Mouse (Mus musculus) right cerebral cortex, postnatal 14 days (tissue): ENCODE data around the gene Bcl7c.
"Not testable (repeated sequence)": the region's sequence is repeated elsewhere in the genome, so short reads cannot be mapped to it uniquely, and the experiment has no call there.

Experiments used
- DNase-seq: peaks from one replicate; pipeline ENCODE4 v3.0.0; 2022

Gene Bcl7c

DNA sequence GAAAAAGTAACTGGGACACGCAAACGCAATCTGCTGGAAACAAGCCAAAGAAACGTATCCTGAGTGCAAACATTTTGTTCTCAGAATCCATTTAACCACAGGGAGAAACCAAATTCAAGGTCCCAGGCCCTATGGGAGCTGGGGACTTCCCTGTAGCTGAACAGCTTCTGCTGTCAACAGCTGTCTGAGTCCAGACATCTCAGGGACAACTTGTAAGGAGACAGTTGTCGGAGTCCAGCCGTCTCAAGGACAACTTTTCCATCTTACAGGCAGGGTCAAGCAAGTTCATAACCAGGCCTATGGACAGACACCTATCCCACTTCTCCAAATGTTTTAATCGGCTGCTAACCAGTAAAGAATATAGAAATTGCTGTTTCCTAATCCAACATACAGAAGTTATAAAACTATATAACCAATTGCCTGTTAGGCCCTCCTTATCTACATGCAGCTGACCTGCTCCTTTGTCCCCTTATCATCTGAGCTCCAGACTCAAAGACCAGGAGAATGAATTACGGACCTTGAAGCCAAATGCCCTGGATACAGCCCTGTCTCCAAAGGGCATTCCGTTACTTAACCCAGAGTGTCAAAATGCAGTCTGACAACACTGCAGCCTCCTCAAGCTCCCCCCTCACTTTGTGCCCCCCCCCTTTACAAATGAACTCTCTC is 26.7 kb downstream of the Bcl7c start:
- DNase-seq, result no peak

DNA sequence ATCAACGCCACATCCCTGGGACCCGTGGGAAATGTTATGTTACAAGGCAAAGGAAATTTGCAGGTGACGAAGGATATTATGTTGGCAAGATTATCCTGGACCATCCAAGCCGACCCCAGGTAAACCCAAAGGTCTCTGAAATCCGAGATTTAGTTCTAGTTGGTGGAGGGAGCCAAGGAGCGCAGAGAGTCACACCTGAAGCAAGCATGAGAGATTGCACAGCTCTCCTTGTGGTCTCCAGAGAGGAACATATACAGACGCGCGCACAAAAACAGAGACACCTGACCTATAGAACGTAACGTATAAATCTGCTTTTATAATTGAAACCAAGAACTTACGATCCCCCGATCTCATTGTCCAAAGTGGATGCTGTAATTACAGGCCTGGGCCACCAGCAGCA is 28.2 kb downstream of the Bcl7c start:
- DNase-seq, result no peak

DNA sequence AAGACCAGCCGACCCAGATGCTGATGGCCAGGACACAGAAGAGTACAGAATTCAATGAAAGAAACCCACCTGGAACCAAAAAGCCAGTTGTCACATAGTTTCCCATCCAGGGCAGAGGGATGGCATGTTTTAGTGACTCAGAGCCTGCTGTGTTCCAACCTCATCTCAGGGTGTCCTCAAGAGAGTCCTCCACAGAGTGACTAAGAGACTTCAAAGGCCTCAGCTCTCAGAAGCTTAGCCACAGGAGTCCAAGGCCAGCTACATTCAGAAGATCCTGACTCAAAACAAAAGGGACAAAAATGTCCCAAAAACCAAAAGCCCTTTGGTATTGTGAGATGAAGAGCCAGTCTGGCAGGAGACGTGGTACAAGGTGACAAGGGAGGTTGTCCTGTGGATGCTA is 29.9 kb downstream of the Bcl7c start:
- DNase-seq, result no peak

DNA sequence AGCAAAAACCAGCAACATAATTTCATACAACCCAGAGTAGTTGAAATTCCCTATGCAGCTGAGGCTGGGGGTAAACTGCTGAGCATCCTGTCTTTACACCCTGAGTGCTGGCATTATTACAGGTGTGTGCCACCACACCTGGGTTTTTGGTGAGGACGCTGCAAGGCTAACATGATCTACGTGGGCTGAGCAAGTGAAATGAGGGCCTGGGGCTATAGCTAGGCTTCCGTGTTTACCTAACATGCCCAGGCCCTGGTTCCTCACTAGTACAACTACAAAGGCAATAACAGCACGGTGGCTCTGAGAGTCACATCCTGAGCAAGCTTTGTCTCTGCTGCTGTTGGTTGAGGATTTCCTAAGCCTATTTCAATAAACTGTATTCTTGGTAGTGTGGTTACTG is 31.1 kb downstream of the Bcl7c start:
- no peak for DNase-seq

DNA sequence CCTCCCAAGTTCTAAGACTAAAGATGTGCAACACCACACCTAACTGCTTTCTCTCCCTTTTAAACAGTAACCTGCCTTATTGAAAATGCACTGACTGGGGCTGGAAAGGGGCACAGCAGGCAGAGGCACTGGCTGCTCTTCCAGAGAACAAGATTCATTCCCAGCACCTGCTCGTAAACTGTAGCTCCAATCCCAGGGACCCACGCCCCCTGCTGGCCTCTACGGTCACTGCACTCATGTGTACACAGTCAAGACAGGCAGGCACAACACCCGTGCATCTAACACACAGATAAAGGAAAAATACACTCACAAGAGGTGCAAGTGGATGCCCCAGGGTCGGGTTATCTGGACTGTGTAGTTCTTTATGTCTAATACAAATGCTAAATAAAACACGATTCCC is 31.7 kb downstream of the Bcl7c start:
- peak; percentile 61 for DNase-seq

DNA sequence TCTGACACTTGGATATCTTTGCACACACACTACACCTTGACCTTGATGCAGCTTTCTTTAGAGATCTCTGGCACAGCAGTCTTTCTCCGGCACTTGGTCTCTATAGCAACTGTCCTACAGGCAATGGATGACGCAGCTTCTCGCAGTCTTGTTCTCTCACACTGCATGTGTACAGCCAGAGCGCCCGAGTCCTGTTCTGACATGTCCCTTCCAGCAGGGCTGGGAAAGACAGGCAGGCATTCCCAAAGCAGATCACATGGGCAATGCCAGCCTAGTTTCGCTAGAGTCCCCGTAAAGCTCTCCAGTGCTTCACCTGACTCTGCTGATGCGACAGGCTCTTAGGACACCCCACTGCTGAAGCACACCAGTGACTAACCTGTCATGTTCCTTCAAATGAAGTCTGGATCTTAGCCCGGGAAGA is 33.3 kb downstream of the Bcl7c start:
- peak; percentile 45 for DNase-seq

DNA sequence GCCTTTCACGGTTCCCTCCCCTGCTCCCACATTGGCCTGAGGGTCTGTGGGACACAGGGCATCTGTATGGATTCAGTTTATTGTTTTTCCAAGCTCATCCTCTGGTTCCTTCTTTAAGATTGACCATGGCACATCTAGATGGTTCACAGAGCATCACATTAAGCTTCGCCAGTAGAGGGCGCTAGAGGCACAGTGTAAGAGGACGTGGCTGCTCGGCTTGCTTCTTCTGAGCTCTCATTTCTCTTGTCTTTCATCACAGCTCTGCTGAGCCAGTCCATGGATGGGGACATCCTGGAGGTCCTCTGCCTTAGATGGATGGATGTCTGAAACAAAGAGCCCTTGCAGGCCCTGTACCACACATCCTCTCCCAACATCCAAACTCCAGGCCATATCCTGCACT is 33.8 kb downstream of the Bcl7c start:
- DNase-seq, result peak; percentile 93

DNA sequence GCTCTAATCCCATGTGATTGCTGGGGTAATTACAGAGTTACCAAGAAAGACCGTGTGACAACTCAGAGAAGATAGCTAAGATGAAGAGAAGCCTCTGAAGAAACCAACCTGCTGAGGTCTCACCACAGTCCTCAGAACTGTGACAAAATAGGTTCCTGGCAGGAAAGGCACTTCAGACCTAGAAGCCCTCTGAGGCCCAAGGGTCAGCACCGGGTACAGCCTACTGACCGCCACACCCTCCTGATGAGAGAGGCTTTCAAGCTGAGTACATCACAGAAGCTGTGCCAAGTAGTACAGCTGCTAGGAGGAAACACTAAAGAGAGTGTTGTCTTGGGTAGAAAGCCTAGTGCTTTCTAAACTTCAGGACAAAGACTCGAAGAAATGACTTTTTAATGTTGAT is 36.0 kb downstream of the Bcl7c start:
- DNase-seq, result no peak

DNA sequence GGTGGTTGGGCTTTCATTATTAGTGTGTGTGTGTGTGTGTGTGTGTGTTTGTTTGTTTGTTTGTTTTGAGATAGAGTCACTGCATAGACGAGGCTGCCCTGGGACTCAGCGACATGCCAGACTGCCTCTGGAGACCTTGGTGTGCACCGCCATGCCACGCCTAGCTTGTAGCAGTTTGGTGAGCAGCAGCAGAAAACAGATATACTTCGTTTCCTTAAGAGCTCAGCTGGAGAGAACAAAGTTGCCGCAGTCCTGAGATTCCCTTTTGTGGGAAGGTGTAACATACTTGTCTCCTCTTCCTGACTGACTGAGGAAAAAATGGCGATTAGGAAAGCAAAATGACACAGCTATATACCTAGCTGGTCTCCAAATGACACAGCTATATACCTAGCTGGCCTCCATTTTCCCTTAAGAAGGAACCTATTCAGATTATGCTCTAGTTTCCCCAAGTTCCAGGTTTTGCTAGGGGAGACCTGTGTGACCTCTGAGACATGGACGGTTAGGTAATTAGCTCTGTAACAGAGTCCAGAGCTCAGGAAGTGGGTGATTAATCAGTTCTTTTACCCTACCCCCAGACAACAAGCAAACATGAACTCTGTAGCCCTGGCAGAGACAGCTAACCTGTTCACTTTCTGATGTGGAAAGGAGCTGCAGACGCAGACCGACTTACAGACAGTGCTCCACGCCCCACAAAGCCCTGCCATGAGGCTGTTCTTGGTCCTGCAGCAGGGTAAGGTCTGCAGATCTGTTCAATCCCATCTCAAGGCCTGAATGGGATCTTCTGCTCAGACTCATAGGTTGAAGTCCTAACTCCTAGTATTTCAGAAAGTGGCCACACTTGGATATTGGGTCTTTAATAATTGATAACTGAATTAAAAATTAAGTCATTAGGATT is 36.6 kb downstream of the Bcl7c start:
- DNase-seq, result no peak

DNA sequence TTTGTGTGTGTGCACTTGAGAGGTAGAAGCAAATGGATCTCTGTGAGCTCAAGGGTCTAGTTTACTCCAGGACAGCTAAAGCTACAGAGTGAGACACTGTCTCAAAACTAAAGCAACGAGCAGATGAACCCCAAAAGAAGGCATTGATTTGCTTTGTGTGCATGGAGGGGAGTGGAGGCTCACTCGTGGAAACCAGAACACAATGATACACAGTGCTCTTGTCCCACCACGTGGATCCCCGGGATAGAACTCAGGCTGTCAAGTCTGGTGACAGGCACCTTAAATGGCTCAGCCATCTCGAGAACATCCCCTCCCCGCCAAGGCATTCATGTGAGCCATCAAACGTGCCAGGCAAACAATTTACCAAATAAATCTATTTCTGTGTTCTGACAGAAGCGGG is 41.6 kb downstream of the Bcl7c start:
- DNase-seq, result no peak

DNA sequence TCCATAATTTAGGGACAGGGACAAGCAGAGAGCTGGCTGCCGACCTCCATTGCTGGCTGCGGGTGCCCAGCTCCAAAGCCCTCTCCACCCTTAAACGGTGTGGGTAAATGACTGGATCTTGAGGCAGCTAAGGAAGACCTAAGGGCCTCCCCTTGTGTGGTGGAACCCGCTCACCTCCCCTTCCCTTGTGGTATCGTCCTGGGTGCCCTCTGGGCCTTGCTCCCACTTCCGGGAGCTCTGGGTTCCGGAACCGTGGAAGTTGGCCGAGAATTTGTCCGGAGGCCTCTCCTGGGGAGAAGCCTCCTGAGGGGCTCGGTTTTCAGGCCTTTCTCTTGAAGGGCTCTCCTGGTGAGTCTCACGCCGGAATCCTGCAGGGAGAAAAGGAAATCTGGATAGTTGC is 42.1 kb downstream of the Bcl7c start:
- DNase-seq, result no peak

DNA sequence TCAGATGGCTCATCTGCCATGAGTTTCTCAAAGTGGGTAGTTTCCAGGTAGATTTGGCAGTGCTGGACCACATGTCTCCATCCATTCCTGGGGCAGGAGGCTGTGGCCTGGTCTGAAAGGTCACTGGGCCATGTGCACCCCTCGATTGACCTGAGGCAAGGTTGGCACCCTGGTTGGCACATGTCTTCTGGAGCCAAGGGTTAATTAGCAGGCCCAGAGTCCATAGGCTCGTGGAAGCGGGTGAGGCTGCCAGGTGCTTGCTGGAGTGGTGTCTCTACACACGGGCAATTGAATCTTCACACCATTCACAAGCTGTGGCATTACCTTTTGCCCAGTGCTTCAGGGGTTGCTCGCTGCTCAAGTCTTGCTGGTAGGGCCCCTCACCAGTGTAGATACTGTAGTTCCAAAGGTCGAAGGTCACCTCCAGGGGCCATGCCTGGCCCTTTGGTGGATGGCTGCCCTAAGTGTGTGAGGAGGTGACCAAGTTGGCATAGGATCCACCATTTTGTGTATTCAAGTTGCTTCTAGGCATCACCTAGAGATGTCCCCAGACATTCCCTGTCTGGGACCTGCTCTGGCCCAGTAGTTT is 42.6 kb downstream of the Bcl7c start:
- DNase-seq, result no peak

DNA sequence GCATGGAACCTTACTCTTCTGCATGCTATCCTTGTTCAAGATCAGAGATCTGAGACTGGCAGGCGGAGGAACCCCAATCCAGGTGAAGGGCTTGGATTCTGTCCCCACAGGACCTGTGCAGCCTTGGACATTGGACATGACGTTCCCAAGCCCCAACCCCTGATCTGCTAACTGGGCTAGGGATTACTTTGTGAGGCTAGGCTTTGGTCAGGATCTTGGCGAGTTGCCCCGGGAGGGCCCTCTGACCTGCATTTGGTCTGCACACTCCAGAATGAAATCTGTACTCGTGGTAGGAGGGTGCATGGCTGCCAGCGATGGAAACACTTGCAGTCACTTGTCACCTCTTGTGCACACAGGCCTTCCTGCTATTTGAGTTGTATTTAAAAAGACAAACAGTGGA is 45.8 kb downstream of the Bcl7c start:
- DNase-seq, result no peak

DNA sequence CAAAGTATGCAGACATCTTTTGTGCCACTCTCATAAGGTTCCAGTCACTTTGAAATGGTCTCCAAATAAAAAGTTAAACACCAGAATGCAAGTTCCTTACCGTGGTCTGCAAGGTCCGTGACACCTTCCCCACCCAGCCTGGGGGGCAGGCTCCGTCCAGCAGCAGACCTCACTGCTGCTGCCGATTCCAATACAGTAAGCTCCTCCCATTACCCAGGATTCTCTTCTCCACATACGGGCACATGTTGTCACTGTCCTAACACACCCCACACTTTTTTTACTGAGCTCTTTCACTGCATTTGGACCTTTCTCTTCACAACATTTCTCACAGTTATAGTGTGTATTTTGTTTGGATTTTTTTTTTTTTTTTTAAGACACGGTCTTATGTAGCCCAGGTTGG is 46.9 kb downstream of the Bcl7c start:
- DNase-seq, result no peak

DNA sequence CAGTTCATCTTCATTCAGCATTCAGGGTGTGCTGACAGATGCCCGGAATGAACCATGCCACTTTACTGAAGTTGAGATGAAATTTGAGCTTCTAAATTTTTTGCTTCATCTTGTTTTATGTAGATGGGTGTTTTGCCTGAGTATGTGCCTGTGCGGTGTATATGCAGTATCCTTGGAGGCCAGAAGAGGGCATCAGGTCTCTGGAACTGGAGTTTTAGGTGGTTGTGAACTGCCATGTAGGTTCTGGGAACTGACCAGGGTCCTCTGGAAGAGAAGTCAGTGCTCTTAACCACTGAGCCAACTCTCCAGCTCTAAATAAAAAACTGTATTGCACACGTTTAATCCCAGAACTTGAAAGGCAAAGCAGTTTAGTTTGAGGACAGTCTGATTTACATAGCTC is 47.9 kb downstream of the Bcl7c start:
- DNase-seq, result no peak

DNA sequence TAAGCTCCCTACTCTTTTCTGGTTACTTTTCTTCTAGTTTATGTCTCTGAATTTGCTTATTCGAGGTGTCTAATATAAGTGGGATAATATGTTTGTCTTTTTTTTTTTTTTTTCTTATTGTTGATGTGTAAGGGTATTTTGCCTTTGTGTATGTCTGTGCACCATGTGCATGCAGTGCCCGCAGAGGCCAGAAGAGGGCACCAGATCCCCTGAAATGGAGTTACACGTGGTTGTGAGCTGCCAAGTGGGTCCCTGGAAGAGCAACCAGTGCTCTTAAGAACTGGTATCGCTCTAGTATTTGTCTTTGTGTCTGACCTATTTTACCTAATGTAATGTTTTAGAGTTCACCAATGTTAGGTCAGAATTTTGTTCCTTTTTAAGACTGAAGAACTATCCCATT is 51.8 kb downstream of the Bcl7c start:
- peak; percentile 64 for DNase-seq

DNA sequence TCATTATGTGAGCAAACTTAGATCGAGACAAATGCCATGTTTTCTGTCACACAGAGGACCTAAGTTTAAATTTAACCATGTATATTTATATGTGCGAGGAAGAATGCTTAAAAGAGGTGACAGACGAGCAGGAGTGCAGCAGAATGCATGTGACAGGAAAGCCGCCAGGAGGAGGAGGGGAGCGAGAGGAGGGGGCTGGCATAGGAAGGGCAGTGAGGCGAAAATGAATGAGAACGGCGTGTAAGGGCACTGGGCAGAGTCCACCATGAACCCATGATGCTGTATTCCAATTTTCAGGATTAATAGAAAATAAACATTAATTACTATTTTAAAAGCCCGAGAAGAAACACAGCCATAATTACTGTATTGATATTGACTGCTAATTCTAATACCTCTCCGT is 54.4 kb downstream of the Bcl7c start:
- DNase-seq, result no peak

DNA sequence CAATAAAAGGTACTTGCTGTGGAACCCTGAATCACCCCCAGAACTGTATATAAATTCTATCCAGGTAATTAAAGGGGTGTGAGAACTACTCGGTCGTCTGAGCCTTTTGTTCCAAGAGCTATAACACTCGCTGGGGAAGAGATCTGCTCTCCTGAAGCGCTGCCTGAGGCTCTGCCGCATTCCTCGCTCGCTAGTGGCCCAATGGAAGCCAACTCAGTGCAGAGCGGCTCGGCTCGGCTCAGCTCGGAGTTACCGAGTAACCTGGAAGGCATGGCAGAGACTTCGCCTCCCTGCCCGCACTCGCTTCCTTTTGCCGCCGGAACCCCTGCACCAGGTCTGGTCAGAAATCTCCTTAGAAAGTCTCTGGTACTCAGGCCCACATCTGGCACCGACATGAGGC is 56.7 kb downstream of the Bcl7c start:
- no peak for DNase-seq

DNA sequence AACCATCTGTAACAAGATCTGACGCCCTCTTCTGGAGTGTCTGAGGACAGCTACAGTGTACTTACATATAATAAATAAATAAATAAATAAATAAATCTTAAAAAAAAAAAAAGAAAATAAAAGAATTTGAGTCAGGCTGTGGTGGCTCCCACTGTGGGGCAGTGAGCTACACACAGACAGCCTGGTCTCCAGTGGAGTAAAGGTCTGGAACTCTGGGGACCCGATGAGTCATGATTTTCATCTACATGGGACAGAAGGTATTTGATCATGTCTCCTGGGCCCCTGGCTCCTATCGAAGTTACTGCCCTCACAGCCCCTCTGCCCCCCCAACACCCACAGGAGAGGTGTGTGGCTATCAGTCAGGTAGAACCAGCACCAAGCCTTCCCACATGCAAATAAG is 57.1 kb downstream of the Bcl7c start:
- no peak for DNase-seq

DNA sequence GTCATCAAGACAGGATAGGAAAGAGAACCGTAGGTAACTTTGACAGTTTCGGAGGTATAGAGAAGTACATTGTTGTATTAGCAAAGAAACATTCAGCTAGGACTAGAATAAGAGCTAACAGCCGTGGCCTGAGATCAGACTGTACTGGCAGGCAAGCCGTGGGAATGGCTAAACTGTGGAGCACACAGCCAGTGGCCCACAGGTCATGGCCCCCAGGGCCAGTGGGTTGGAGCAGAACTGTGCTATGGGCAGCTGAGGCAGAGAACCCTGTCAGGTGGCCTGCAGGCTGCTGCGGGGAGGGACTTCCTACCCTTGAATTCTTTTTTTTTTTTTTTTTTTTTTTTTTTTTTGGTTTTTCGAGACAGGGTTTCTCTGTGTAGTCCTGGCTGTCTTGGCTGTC is 59.5 kb downstream of the Bcl7c start:
- DNase-seq, result no peak

DNA sequence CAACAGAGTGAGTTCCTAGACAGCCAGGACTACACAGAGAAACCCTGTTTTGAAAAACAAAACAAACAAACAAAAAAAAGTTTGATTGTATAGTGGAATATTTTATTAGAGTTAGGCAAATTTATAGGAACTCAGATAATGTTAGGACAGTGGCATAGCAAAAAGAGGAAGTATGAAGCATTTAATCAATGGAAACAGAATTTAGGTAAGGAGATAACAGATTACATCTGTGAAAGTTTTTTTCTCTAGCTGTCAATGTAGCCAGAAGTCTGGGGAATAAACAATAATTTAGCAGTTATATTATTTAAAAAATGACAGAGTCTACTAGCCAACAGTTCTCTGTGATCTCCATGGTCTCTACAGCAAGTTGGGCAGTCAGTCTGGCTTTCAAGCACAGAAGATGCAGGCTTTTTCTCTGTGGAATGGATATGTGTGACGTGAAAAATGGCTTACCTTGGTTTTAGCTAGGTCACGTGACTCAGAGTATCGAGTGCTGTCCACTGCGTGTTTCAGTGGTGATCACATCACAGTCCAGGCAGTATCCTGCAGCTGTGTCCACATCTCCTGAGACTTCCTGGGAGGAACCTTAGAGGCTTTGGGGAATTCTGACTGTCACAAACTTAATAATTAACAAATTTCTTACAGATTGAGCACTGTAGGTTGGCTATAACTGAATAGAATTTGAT is 60.1 kb downstream of the Bcl7c start:
- DNase-seq, result no peak

DNA sequence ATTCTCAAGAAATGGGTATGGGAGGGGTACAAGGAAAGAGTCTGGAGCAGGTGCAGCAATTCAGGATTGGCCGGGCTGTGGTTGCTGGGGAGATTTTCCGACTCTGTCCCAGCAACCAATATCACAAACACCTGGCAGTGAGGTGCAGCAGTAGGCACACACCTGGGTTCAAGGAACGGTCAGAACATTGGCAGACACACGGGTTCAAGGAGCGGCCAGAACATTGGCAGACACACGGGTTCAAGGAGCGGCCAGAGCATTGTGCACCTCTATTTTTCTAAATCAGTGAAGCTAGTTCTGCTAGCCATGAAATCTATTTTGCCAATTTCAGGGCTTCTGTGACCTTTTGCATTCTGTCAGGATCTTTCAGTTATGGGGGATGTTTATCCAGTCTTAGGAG is 61.2 kb downstream of the Bcl7c start:
- DNase-seq, result not testable (repeated sequence)

DNA sequence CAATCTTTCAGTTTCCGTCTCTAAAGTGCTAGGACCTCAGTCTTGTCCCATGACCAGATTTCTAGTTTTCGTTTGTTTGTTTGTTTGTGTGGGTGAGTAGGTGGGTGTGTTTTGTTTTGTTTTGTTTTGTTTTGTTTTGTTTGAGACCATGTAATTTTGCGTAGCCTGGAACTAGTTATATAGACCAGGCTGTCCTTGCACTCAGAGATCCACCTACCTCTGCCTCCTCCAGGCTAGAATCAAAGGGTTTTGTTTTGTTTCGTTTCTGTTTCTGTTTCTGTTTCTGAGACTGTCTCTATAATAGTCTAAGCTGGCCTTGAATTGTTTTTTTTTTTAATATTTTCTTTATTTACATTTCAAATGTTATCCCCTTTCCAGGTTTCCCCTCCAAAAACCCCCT is 62.4 kb downstream of the Bcl7c start:
- no peak for DNase-seq

DNA sequence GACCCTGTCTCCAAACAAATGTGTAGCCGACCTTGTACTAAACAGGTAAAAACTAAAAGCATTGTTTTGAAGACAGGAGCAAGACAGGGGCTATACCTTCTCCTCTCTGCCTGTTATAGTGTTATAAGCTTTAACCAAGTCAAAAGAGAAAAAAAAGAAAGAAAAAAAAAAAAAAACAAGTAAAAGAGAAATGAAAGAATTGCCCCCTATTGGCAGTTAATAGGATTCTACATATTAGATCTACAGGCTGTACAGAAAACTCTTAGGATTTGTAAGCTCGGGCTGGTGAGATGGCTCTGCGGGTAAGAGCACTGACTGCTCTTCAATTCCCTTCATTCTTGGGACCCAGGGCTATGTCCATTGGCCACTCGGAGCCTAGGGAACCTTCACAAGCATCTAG is 66.5 kb downstream of the Bcl7c start:
- DNase-seq, result no peak
